In the genomic region with DNA sequence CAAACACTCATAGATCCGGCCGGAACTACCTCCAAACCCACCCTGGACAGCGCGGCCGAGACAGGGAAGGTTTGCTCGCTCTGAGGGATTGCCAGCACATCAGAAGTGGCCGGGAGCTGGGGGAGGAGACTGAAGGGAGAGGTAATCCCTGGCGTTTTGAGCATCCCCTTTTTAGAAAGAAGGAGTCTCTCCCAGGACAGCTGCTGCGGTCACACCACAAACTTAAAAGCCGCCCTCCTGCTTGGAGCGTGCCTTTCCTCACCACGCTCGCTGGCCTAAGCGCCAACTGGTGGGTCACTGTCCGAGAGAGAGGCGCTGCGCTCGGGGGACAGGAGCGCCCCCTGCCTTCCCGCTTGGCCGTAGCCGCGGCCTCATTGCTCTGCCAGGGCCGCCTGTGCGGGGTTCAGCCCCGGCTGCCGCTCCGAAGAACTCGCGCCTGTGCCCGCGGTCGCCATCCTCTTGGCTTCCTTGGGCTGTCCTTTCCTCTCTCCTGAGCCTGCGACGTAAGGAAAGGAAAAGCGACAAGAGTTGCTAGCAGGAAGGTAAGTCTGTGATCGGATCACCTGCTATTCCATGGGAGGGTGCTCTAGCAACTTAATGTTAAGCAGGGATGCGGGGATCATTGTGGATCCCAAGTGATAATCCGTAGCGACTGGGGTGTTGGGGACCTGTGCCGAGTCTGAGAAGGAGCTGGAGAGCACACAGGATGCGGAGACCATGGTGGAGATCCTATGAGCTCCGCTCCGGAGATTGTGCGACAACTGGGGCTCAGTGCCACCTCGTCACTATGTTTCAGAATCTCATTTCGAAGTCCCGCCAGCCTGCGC, we compare ENCODE assay signal across 8 mouse cellular contexts. TPM values are rescaled to one million over a fixed set of nuclear protein-coding genes. Genes with fewer than 3 reads are reported as not detected.
DNase-seq lines count a peak whose midpoint lies in the region; ATAC-seq and TF ChIP-seq lines count a peak whose summit lies in the region.

A gene (plus strand): TSS at position 253 of the 827 bp plus-strand sequence.

- peaks cover 12% of the 10 kb centered on the region for H3K4me1 ChIP-seq in E14TG2a.4 (replicated peaks; ENCODE audit: low read depth, low read length)
- H3K4me1 ChIP-seq in cerebellum, adult 2 months (ENCODE audit: control insufficient read depth, insufficient read depth, low read length): no peaks in the 10 kb centered on the region
- no peaks in the 10 kb centered on the region for H3K4me1 ChIP-seq in liver, embryonic 15.5 days (replicated peaks)
- H3K4me1 ChIP-seq in neural tube, embryonic 13.5 days (replicated peaks): peaks cover 15% of the 10 kb centered on the region

- ATAC-seq in liver, embryonic 15.5 days (ENCODE audit: insufficient read depth): 0 out of 2 replicates have a peak, but pooled peaks have one; percentile 47
- ATAC-seq in neural tube, embryonic 13.5 days (ENCODE audit: low read depth): peak; percentile 99

- intact Hi-C loops in heart, postnatal 36 days (cut with DNase I): loop anchor here (2.0 to 5.0 kb wide), 2 partner anchors 159 to 353 kb away; no protein-coding TSS in a partner anchor

- no peak for TF ChIP-seq POLR2A in cerebellum, adult 2 months (IDR thresholded peaks at IDR 0.05; ENCODE audit: borderline replicate concordance, insufficient read depth, low read length)

- WGBS in cerebellum, adult 2 months: under 1% methylated on average over 49 of the region's 49 CpGs
- WGBS in liver, embryonic 15.5 days (ENCODE audit: insufficient replicate concordance): 1% methylated on average over 49 of the region's 49 CpGs
- under 1% methylated on average over 49 of the region's 49 CpGs for WGBS in neural tube, embryonic 13.5 days

- 0 out of 2 replicates have a peak, but pooled peaks have one; percentile 9 for TF ChIP-seq CTCF in E14TG2a.4 (conservative IDR thresholded peaks at IDR 0.05; ENCODE audit: low read length)
- peak; percentile 48; the same call in 1 of the 2 replicates for TF ChIP-seq CTCF in cerebellum, adult 2 months (IDR thresholded peaks at IDR 0.05; ENCODE audit: borderline replicate concordance, insufficient read depth, low read depth, low read length)

- H3K27ac ChIP-seq in cerebellum, adult 2 months (ENCODE audit: insufficient read depth, low read length): no peak within 1 kb of the TSS
- H3K27ac ChIP-seq in liver, embryonic 15.5 days (replicated peaks): no peak within 1 kb of the TSS
- H3K27ac ChIP-seq in neural tube, embryonic 13.5 days (replicated peaks): no peak within 1 kb of the TSS

- H3K36me3 ChIP-seq in E14TG2a.4 (ENCODE audit: insufficient read depth, low read length): no peaks in the 10 kb centered on the region
- no peaks in the 10 kb centered on the region for H3K36me3 ChIP-seq in liver, embryonic 15.5 days (replicated peaks)
- no peaks in the 10 kb centered on the region for H3K36me3 ChIP-seq in neural tube, embryonic 13.5 days

- peak within 1 kb of the TSS; percentile 55 for H3K4me2 ChIP-seq in liver, embryonic 15.5 days
- peak within 1 kb of the TSS; percentile 98 for H3K4me2 ChIP-seq in neural tube, embryonic 13.5 days

- H3K27me3 ChIP-seq in E14TG2a.4 (ENCODE audit: insufficient read depth, low read length): peaks cover 44% of the 10 kb centered on the region
- no peaks in the 10 kb centered on the region; the same call in 1 of the 2 replicates for H3K27me3 ChIP-seq in cerebellum, adult 2 months (ENCODE audit: control insufficient read depth, insufficient read depth, low read length)
- H3K27me3 ChIP-seq in liver, embryonic 15.5 days: peaks cover 26% of the 10 kb centered on the region
- H3K27me3 ChIP-seq in neural tube, embryonic 13.5 days: peaks cover 36% of the 10 kb centered on the region

- DNase-seq in cerebellum, adult 2 months: peak; percentile 70 to 72
- DNase-seq in forelimb bud, embryonic 11.5 days (ENCODE audit: low read depth, low spot score): peak; percentile 72
- DNase-seq in heart, postnatal 36 days: peak; percentile 77 to 78
- peak; percentile 58 for DNase-seq in layer of hippocampus, adult 11-12 months (ENCODE audit: low spot score)
- DNase-seq in thymus, postnatal 14 days: peak; percentile 37

- H3K4me3 ChIP-seq in E14TG2a.4 (replicated peaks; ENCODE audit: low read length): peak within 1 kb of the TSS; percentile 78
- peak within 1 kb of the TSS; percentile 70 for H3K4me3 ChIP-seq in cerebellum, adult 2 months (replicated peaks; ENCODE audit: insufficient read depth, low read depth, low read length)
- peak within 1 kb of the TSS; percentile 33 for H3K4me3 ChIP-seq in liver, embryonic 15.5 days (replicated peaks)
- H3K4me3 ChIP-seq in neural tube, embryonic 13.5 days: peak within 1 kb of the TSS; percentile 57

- no peaks in the 10 kb centered on the region for H3K9me3 ChIP-seq in E14TG2a.4 (ENCODE audit: low read length)
- no peaks in the 10 kb centered on the region for H3K9me3 ChIP-seq in liver, embryonic 15.5 days (replicated peaks)
- no peaks in the 10 kb centered on the region for H3K9me3 ChIP-seq in neural tube, embryonic 13.5 days

- H3K9ac ChIP-seq in liver, embryonic 15.5 days: no peak within 1 kb of the TSS
- H3K9ac ChIP-seq in neural tube, embryonic 13.5 days: peak within 1 kb of the TSS; percentile 69

RNA-seq across cellular contexts. Expression of the gene that starts here (rescaled TPM):
- 2.0 TPM in 2 replicates for polyA plus RNA-seq in cerebellum, adult 2 months (2012; rRNA removed)
- total RNA-seq in heart, postnatal 36 days (2021): 1 to 10 TPM; 4.1 to 6.7 TPM
- polyA plus RNA-seq in liver, embryonic 15.5 days (2015; fragmentation: Nextera tagmentation; extraction: Ambion mirVana): 1.1 and 1.6 TPM in 2 replicates
- polyA plus RNA-seq in neural tube, embryonic 13.5 days (2015; fragmentation: Nextera tagmentation; extraction: Ambion mirVana): 5.2 and 6.0 TPM in 2 replicates
